Mouse (Mus musculus) limb, embryonic 14.5 days (tissue): ENCODE measurements around the gene Supt4a. TPM values are rescaled to one million over a fixed set of nuclear protein-coding genes. Genes with fewer than 3 reads are reported as not detected.

Source experiments
- ATAC-seq: fragments of 200-750 bp; cut with Nextera tagmentation; 2 replicates; pipeline ENCODE4 v1.8.0; 2017; ENCODE audit warnings: low read depth, moderate number of reproducible peaks, moderate TSS enrichment; ENCODE audit not compliant: low FRiP score
- DNase-seq: peaks from one replicate; pipeline ENCODE4 v3.0.0-alpha.2; 2015; ENCODE audit warnings: low spot score
- H3K27ac ChIP-seq: fragments of 300-500 bp; sonication (generic); replicated peaks from 2 replicates; pipeline ENCODE4 v1.5.1; 2014; ENCODE audit warnings: low read depth, mild to moderate bottlenecking, low read length, moderate library complexity, mixed read lengths
- H3K27me3 ChIP-seq: fragments of 300-500 bp; sonication (generic); 2 replicates; pipeline ENCODE4 v1.6.1; 2014; ENCODE audit warnings: low read length, mixed read lengths; ENCODE audit not compliant: control insufficient read depth, insufficient read depth
- H3K36me3 ChIP-seq: fragments of 300-500 bp; sonication (generic); 2 replicates; pipeline ENCODE4 v1.6.1; 2014; ENCODE audit warnings: mild to moderate bottlenecking, low read length, moderate library complexity, mixed read lengths; ENCODE audit not compliant: control insufficient read depth, insufficient read depth
- H3K4me1 ChIP-seq: fragments of 300-500 bp; sonication (generic); 2 replicates; pipeline ENCODE4 v1.6.1; 2014; ENCODE audit warnings: antibody characterized with exemption, low read length, mixed read lengths; ENCODE audit not compliant: control insufficient read depth, insufficient read depth
- H3K4me2 ChIP-seq: fragments of 300-500 bp; sonication (generic); replicated peaks from 2 replicates; pipeline ENCODE4 v1.6.1; 2014; ENCODE audit warnings: low read depth, mild to moderate bottlenecking, low read length, moderate library complexity; ENCODE audit not compliant: severe bottlenecking
- H3K4me3 ChIP-seq: fragments of 300-500 bp; sonication (generic); replicated peaks from 2 replicates; pipeline ENCODE4 v1.5.1; 2014; ENCODE audit warnings: low read length
- H3K9ac ChIP-seq: fragments of 300-500 bp; sonication (generic); 2 replicates; pipeline ENCODE4 v1.6.1; 2014; ENCODE audit warnings: mild to moderate bottlenecking, low read depth, low read length, moderate library complexity; ENCODE audit not compliant: severe bottlenecking
- H3K9me3 ChIP-seq: fragments of 300-500 bp; sonication (generic); 2 replicates; pipeline ENCODE4 v1.6.1; 2016; ENCODE audit warnings: low read length; ENCODE audit not compliant: control insufficient read depth
- POLR2A ChIP-seq: fragments of 200-500 bp; IDR thresholded peaks from 2 replicates; pipeline ENCODE4 v1.8.0; 2012; ENCODE audit warnings: inconsistent platforms, mild to moderate bottlenecking, moderate library complexity, borderline replicate concordance; ENCODE audit not compliant: insufficient read depth, insufficient read length; ENCODE audit errors: extremely low read depth
- WGBS: fragments of 180-500 bp; shearing (Covaris S2); extraction: QIAGEN DNeasy Blood & Tissue Kit; methylation state at CpG from one replicate; pipeline ENCODE4 v1.1.7; 2014; 5-methylcytosine and 5-hydroxymethylcytosine counted together
- polyA plus RNA-seq, 2 experiments: library from polyadenylated mRNA; depleted of rRNA in 1 of 2; stranded (reverse) in 1 of 2; unstranded in 1 of 2; fragments of >200 nt; fragmentation: Nextera tagmentation in 1 of 2; extraction: Ambion mirVana in 1 of 2; gene quantifications; 2 replicates each; pipeline versions ENCODE4 v1.2.1 to v1.2.3; 2012 to 2014

Supt4a gene
- polyA plus RNA-seq, 2 experiments, result 121 to 167 TPM

DNA sequence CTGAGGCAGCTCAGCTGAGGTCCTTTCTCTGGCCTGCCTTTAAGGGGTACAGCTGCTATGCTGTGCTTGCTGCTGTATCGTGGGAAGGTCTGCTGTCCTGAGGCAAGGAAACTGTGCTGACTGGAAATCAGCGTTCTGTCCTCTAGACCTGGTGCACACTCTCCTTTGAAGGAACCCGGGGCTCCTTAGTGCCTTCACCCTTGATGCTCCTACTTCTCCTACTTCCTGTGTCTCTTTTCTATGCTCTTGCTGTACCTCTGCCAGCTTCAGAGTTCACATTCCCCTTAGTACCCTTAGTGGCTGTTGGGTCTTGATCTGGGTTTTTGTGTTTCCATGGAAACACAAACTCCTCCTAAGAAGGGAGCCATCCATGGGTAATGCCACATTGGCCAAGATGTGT, 6.3 kb downstream of the Supt4a start:
- peaks cover 44% of the 10 kb centered on the region for H3K36me3 ChIP-seq
- no peak overlapping the region for H3K4me3 ChIP-seq
- no peak for TF ChIP-seq POLR2A
- ATAC-seq (no peak), DNase-seq (no peak)
- no peak overlapping the region for H3K27ac ChIP-seq
- H3K27me3 ChIP-seq, result no peaks in the 10 kb centered on the region
- no peaks in the 10 kb centered on the region for H3K9me3 ChIP-seq
- no peaks in the 10 kb centered on the region for H3K4me1 ChIP-seq
- 96% methylated on average over 3 of the region's 3 CpGs for WGBS
- H3K4me2 ChIP-seq, result no peak overlapping the region
- H3K9ac ChIP-seq, result no peak overlapping the region

DNA sequence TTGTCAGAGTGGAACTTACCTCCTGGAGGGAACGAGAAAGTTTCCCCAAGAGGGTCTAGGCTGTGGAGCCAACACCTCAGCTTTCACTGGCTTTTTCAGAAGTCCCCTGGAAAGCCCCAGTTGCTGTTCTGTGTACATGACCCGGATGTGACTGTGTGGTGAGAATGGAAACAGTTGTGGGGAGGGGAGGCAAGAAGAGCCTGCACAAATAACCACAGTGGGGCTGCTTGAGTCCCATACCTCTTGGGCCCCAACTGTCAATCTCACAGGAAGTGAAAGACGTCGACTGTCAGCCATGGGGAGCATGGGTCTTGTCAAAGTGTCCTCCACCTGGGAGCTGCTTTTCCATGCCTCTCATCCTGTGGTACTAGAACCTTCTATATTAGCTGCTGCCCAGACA, 7.6 kb downstream of the Supt4a start:
- Histone ChIP-seq H3K36me3 (peaks cover 38% of the 10 kb centered on the region), H3K4me1 (no peaks in the 10 kb centered on the region), H3K9me3 (no peaks in the 10 kb centered on the region), H3K27ac (no peak overlapping the region), H3K27me3 (no peaks in the 10 kb centered on the region), H3K4me2 (no peak overlapping the region), H3K9ac (no peak overlapping the region), H3K4me3 (no peak overlapping the region)
- no peak for TF ChIP-seq POLR2A
- 83% methylated on average over 4 of the region's 4 CpGs for WGBS
- DNase-seq (no peak), ATAC-seq (no peak)

DNA sequence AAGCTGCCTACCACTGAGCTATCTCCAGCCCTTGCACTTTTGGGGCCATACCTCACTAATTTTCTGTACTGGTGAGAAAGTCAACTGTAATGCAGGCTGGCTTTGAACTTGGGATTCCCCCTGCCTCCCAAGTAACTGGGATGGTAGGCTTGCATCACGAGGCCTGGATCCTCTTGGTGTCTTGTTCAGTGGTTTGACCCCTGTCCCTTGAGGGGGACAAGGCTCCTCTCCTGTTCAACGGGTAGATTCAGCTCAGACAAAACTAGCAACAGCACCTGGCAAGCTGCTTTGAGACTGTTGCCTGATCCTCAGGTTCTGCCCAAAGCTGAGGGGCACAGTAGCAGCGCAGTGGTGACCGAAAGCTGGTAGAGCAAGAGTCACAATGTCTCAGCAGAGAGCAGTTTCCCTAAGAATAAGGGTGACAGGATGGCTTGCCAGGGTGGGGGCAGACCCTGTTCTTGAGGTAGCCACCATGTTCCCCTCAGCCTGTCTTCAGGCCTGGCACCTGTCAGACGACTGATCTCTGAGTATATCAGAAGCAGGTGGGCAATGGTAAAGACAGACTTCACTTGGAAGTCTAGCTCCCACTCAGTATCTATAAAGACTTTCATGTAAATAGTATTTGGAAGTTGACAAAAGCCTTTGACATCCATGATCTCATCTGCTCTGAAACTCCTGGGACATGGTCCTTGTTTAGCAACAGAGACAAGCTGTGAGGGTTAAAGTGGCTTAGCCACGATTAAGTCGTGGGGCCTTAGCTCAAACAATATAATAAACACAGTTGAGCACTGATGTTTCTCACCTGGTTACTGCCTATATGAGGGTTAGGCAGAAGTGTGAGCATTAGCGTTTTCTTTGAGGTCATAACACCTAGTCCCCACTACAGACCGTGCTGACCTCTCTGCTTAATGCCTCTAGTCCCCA, 8.5 kb downstream of the Supt4a start:
- Histone ChIP-seq H3K27ac (no peak overlapping the region), H3K4me1 (no peaks in the 10 kb centered on the region), H3K9me3 (no peaks in the 10 kb centered on the region), H3K36me3 (peaks cover 38% of the 10 kb centered on the region), H3K4me2 (no peak overlapping the region), H3K4me3 (no peak overlapping the region), H3K9ac (no peak overlapping the region), H3K27me3 (no peaks in the 10 kb centered on the region)
- WGBS, result 77% methylated on average over 9 of the region's 9 CpGs
- DNase-seq, result no peak
- ATAC-seq, result no peak
- no peak for TF ChIP-seq POLR2A

DNA sequence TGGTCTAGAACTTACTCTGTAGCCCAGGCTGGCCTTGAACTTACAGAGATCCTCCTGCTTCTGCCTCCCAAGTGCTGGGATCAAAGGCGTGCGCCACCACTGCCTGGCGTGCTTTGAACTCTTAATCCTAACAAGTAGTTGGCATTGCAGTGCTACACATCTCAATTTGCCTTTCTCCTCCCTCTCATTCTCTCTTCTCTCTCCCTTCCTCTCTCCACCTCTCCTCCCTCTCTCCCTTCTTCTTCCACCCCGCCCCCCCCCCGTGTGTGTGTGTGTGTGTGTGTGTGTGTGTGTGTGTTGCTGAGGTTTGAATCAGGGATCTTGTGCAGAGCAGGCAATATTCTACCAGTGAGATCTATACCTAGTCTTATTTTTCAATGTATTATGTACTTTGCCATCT, 10.0 kb downstream of the Supt4a start:
- no peak overlapping the region for H3K4me2 ChIP-seq
- no peaks in the 10 kb centered on the region for H3K4me1 ChIP-seq
- TF ChIP-seq POLR2A, result no peak
- ATAC-seq (no peak), DNase-seq (no peak)
- no peaks in the 10 kb centered on the region for H3K27me3 ChIP-seq
- no peak overlapping the region for H3K9ac ChIP-seq
- H3K9me3 ChIP-seq, result no peaks in the 10 kb centered on the region
- no peak overlapping the region for H3K27ac ChIP-seq
- WGBS, result 91% methylated on average over 5 of the region's 5 CpGs
- no peak overlapping the region for H3K4me3 ChIP-seq
- peaks cover 27% of the 10 kb centered on the region for H3K36me3 ChIP-seq

DNA sequence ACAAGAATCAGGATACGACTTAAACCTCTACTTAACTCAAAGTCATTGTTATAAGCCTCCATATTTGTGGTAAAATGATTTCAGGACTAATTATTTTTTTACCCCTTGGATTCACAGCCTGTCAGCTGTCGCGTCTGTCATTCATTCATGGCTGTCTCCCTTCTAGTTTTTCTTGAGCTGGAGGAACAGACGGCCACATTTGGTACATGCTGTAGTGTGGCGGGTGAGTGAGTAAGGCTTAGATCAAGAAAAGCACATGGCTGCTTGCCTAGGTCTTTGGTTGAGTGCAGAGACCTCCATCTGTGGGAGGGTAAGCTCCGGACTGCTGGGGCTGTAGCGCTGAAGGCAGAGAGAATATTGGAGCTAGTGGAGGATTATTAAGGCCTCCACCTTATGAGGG, 10.4 kb downstream of the Supt4a start:
- H3K9ac ChIP-seq, result no peak overlapping the region
- no peak overlapping the region for H3K27ac ChIP-seq
- peaks cover 23% of the 10 kb centered on the region for H3K36me3 ChIP-seq
- no peak overlapping the region for H3K4me3 ChIP-seq
- no peak overlapping the region for H3K4me2 ChIP-seq
- no peaks in the 10 kb centered on the region for H3K4me1 ChIP-seq
- DNase-seq, result no peak
- H3K27me3 ChIP-seq, result no peaks in the 10 kb centered on the region
- no peak for TF ChIP-seq POLR2A
- no peaks in the 10 kb centered on the region for H3K9me3 ChIP-seq
- 89% methylated on average over 7 of the region's 7 CpGs for WGBS
- no peak for ATAC-seq
